Mouse (Mus musculus) thymus, adult 2 months (tissue): ENCODE measurements around the gene Tmem171.

Experiments
- CTCF ChIP-seq: fragments of 200-500 bp; IDR thresholded peaks from 2 replicates; pipeline ENCODE4 v1.5.1; 2012; ENCODE audit warnings: mild to moderate bottlenecking, control low read depth, low read length, moderate library complexity, borderline replicate concordance; ENCODE audit not compliant: control insufficient read depth, poor library complexity, insufficient read depth; ENCODE audit errors: extremely low read depth
- POLR2A ChIP-seq: fragments of 200-500 bp; IDR thresholded peaks from 2 replicates; pipeline ENCODE4 v1.6.1; 2012; ENCODE audit warnings: mild to moderate bottlenecking, low read length, control low read depth, moderate library complexity; ENCODE audit not compliant: control insufficient read depth, poor library complexity, insufficient read depth; ENCODE audit errors: extremely low read depth

- no peak for TF ChIP-seq CTCF
- no peak for TF ChIP-seq POLR2A
Measured at GRCm38 (mm10) chr13:98695546-98695945, 912 bp upstream of the Tmem171 start.
